Mouse (Mus musculus) heart, postnatal 0 days (tissue): ENCODE results near the gene Snrnp200.

Experiments used
- CTCF ChIP-seq: IDR thresholded peaks from 2 replicates; pipeline ENCODE4 v1.5.1; 2016; ENCODE audit warnings: antibody characterized with exemption, control low read depth, low read depth
- EP300 ChIP-seq: IDR thresholded peaks from 2 replicates; pipeline ENCODE4 v1.6.1; 2016; ENCODE audit warnings: antibody characterized with exemption, low read depth

DNA sequence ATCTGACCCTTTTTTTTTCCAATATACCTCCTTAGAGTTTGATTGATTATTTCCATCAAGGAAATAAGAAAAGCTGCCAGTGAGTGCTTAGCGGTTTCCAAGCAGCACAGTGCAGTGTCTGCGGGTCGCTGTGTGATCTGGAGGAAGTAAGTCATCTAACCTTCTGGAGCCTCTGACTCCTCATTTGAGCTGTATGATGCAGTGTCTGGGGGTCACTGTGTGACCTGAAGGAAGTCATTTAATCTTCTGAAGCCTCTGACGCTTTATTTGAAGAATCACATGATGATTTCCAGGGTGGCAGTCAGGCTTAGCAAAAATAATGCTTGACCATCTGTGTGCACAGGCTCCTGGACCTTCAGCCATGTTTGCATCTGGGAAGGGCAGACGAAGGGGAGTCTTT, 44.6 kb downstream of the Snrnp200 start:
- TF ChIP-seq CTCF = no peak
- no peak for TF ChIP-seq EP300
